Mouse (Mus musculus) kidney, adult 18-20 months (tissue): ENCODE measurements at regions not wholly inside any gene's neighbourhood (a gene's known extent, or its start where the extent isn't known, plus 50 kb on each side); places are given as distances from the start of the nearest gene placed in this dataset.
"Not testable (repeated sequence)": the region's sequence is repeated elsewhere in the genome, so short reads cannot be mapped to it uniquely, and the experiment has no call there.

ENCODE experiments used
- DNase-seq: peaks from one replicate; pipeline ENCODE4 v3.0.0; 2021

DNA sequence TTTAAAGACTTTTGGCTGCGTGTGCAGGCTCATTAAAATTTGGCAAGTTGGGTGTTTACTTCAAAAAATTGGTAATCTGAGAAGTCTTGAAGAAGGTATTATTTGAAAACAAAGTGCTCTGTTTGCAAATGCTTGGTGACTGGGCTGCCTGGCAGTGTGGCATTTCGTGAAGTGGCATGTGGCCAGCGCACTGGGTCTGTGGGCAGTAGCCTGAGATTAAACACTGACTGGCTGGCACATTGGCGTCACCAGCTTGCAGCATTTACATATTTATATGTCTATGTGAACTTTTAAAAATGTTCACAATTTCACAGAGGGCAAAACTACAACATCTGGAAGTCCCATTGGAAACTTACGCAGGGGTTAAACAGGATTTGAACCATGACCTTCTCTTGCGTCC, 261.3 kb downstream of the Trib2 start:
- DNase-seq, result no peak

GRCm38 (mm10) chr12:15553681-15554007, 263.1 kb downstream of the Trib2 start:
- DNase-seq, result no peak

GRCm38 (mm10) chr12:15552979-15553680, 263.6 kb downstream of the Trib2 start:
- DNase-seq, result no peak

GRCm38 (mm10) chr12:15552210-15552609, 264.5 kb downstream of the Trib2 start:
- DNase-seq, result no peak

DNA sequence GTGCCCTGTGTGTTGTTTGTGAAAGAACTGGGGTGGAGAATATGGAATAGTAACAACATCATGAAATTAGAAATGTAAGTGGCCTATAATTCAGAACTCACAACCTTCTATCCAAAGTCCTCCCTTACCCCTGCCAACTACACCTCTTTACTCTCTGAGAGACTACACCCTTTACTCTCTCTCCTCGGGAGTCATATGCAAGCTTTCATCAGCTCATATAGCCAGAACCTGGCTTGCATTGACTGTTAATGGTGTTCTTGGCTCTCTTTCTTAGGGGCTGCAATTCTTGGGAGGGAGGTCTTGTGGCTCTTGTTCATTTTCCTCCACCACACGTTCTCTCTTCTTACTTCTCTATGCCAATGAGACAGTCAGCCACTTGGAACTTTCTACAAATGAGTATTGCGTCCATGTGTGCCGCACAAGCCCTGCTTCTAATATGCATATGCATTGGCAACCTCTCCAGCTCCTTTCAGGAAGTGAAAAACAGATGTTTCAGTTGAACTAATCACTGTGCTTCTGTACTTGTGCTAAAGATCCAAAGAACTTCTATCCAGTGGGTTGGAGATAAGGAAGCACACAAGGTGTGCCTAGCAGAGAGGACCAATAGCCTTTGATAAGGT, 265.3 kb downstream of the Trib2 start:
- no peak for DNase-seq

GRCm38 (mm10) chr12:15544351-15544750, 272.4 kb downstream of the Trib2 start:
- DNase-seq, result no peak

DNA sequence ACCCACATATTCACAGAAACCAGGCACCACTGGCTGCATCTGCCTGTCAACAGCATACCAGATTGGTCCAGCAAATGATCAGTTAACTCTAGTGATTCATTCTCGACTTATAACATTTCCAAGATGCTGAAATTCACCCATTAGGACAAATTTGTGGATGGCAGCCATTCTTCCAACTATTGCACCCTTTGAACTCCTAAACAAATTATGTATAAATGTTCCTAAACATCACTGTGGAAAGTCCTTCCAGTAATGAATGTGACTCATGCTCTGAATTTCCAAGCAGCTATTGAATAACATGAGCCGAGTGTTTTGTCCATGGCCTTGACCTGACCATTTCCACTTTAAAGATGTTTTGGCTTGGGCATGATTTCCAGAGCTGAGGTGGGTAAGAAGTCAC, 274.2 kb downstream of the Trib2 start:
- DNase-seq, result no peak

- DNase-seq, result no peak
Measured at GRCm38 (mm10) chr12:15536852-15537368, 279.8 kb downstream of the Trib2 start.

GRCm38 (mm10) chr12:15536247-15536646, 280.5 kb downstream of the Trib2 start:
- no peak for DNase-seq

- peak; percentile 84 for DNase-seq
Measured at GRCm38 (mm10) chr12:15535822-15536221, 280.9 kb downstream of the Trib2 start.

DNA sequence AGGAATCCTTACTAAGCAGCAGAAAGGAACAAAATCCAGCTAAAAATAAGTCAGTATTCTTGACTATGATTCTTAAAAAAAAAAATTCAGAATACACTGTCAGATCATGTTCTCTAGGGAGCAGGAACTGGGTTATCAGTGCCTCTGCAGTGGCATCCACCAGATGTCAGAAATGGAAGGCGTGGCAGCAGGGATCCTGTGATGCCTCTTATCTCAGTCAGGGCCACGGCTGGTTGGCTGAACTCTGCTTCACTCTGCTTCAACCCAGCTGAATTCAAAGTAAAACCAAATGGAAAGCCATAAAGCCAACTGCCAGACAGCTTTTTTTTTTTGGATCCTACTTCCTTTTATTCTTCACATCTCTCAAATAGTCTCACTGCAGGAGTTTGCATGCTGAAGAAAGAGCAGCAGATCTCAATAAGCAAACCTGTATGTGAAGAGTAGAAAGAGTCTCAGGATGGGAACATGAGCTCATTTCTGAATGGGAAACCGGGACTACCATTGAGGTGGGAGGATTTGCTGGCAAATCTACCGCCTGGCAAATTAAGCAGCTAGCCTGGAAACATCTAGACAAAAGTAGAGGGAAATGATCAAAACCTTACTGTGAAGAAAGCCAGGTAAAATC, 295.8 kb downstream of the Trib2 start:
- DNase-seq, result no peak

DNA sequence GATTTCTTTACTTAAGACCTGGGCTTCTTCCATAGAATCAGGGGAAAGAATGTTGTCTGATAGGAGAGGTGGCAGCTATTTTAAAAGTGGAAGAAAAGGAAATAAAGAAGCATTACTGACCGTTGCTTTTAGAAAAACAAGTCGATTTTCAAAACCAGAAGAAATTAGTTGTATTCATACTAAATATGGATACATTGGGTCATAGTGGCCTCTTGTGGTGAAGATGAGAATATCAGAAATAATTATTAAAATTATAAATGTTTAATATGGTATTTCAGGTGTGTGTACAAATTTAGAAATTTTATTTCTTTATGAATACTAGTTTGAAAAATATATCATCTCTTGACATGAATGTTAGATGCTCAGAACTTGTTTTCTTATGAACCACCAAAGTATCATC, 304.7 kb downstream of the Trib2 start:
- no peak for DNase-seq

- DNase-seq, result no peak
Measured at GRCm38 (mm10) chr12:15507576-15507975, 309.1 kb downstream of the Trib2 start.

DNA sequence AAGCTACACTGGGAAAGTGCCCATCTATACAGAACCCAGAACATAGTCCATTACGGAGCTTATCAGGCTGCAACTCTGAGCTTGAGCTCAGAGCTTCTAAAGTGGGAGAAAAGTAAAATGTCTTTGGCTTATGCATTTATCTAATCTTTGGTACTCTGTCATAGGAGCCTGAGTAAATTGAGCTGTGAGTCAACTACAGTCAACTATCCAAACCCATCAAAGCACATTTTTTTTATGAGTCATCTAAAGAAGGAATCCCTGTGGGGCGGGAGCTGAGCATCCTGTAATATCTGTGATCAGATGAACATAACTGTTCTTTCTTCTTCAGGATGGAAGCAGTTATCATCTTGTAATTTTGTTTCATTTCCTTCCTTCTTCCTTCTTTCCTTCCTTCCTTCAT, 323.1 kb downstream of the Trib2 start:
- no peak for DNase-seq

- no peak for DNase-seq
Measured at GRCm38 (mm10) chr12:15472741-15473140, 344.0 kb downstream of the Trib2 start.

DNA sequence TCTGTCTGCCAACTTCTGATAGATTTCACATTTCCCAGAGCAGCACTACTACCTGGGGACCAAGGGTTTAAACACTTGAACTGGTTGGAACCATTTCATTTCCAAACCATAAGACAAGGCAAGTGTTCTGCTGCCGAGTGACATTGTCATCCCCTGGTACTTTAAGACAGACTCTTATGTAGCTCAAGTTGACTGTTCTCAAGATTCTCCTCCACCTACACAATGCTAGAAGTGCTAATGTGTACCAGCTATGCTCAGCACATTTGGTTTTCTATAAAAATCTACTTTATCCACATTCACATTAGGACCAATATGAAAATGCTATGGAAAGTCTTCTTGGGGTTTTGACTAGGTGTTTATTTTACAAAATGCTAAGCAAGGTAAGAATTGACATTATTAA, 357.3 kb downstream of the Trib2 start:
- no peak for DNase-seq

DNA sequence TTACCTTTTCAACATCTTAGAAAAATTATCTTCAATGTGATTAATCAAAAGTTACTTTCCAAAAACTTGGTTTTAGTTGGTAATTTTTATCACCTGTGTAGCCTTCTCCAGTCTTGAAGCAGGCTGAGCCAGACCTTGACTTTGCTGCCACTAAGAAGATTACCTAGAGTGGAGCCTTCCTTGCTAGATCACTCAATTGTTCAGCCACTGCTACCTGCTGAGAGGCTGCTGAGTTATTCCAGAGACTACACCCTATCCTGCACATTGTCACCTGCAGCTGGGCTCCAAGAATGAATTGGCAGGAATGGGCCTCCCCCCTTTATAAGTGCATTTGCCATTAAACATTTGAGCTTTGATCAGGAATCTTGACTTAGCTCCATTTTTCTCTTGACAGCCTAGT, 360.4 kb downstream of the Trib2 start:
- DNase-seq, result not testable (repeated sequence)

GRCm38 (mm10) chr12:15455744-15456143, 361.0 kb downstream of the Trib2 start:
- no peak for DNase-seq

DNA sequence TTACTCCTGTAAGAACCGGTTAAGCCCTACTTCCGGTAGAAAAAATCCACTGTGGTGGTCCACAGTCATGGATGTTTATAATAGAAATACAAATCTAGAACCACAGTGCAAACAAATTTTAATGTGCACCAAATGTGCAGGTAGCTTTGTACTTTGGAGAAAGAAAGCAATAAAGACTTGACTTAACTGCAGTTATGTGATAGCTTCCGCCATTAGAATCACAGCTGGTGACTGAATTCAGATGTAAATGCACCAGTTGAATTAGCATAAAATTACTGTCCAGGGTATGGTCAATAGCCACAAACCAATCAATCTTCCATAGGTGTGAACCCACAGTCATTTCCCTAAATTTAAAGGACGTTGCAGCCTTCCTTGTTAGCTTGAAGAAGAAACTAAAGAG, 367.2 kb downstream of the Trib2 start:
- DNase-seq, result no peak

DNA sequence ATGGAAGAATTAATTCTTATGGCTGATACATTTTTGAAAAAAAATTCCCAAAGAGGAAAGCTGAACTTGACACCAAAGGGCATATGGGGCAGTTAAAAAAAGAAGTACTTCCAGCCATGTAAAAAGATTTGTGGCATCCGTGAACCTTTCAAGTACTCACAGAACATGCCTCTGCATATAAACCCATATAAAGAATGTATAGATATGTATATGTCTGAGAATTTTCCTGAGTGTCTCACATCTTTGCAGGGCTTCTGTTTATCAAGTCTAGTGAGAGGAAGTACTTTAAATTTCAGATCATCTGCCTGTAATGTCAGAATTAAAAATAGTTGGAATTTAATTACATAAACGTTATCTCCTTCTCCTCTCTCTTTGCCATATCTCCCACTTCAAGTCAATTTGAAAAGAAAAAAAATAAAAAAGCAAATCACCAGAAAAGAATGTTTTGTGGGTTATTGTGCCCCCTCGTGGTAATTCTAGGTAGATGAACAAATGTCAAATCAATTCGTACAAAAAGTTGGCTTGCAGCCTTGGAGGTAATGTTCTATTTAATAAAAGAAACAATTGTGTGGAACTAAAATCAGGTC, 400.4 kb downstream of the Trib2 start:
- DNase-seq, result no peak

DNA sequence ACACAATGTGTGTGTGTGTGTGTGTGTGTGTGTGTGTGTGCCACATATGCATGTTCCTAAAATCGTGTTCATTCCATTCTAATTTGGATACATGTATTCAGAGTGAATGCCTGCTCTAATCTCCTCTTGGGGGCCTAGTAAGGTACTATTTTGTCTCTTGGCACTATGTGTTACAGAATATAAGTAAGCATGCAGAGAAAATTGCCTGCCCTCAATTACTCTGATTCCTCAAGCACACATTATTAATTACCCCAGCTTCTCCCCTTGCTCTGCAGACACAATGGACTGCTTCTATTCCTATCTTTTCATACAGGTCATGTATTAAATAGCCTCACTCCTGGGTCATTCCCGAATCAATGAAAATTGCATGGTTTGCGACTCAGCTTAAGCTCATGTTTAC, 406.3 kb downstream of the Trib2 start:
- no peak for DNase-seq

- not testable (repeated sequence) for DNase-seq
Measured at GRCm38 (mm10) chr12:15407577-15407976, 409.1 kb downstream of the Trib2 start.

- no peak for DNase-seq
Measured at GRCm38 (mm10) chr12:15392641-15393040, 424.1 kb downstream of the Trib2 start.

- no peak for DNase-seq
Measured at GRCm38 (mm10) chr12:15388574-15388973, 428.1 kb downstream of the Trib2 start.
